Mouse (Mus musculus) heart, adult 9 months (tissue): ENCODE data around the gene Rps6kb1.
A peak's percentile ranks its signal among the peaks of the same experiment; 100 is the strongest.
"Not testable (repeated sequence)": the region's sequence is repeated elsewhere in the genome, so short reads cannot be mapped to it uniquely, and the experiment has no call there.

Experiments used
- DNase-seq, 2 experiments: peaks; one replicate each; pipeline ENCODE4 v3.0.0; 2022; ENCODE audit warnings: low spot score in 2 of 2

Rps6kb1 gene

DNA sequence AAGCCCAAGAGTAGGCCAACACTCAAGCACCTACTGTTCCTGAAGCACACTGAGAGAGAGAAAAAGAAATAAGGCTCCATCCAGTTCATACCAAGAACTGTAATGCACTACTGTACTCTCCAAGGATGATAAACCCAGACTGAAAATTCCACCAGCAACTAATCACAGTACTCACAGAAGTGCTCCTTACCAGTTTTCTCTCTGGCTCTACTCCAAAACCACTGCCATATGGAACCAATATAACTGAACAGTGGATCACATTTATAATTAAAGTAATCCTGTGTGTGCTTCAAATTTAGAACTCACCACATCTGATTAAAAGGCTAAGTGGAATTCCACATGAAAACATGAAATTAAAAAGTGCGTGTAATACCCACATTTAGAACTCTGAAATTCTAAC, 1.8 kb downstream of the Rps6kb1 start:
- DNase-seq = no peak

- no peak for DNase-seq
These were observed 4.1 kb downstream of the Rps6kb1 start for GRCm38 (mm10) chr11:86540476-86540845.

GRCm38 (mm10) chr11:86539716-86540475, 4.7 kb downstream of the Rps6kb1 start:
- DNase-seq = no peak

DNA sequence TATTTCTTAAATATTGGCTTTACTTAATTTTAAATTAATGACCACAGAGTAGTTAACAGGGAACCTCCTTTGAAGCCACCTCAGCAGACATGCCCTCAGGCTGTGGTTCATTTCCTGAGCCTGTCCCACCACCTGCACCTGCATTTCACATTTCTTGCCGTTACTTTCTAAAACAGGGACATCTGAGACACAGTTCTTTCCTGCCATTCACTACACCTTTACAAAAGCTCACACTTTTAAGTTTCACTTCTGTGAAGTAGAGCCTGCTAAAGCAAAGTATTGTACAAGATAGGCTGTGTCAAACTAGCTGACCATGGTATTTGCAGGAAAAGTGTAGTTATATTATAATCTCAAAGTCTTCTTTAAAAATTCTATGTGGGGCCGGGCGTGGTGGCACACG, 5.8 kb downstream of the Rps6kb1 start:
- no peak for DNase-seq

- no peak for DNase-seq
These were observed 10.2 kb downstream of the Rps6kb1 start for GRCm38 (mm10) chr11:86534201-86534910.

DNA sequence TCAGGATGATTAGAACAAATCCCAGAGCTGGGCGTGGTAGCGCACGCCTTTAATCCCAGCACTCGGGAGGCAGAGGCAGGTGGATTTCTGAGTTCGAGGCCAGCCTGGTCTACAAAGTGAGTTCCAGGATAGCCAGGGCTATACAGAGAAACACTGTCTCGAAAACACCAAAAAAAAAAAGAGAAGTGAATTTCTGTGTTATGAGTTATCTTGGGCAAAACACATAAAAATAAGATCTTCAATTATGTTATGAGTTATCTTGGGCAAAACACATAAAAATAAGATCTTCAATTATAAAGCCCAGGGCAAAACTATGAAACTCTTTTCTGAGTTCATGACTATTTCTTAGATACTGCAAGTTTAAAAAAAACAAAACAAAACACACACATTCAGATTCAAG, 11.3 kb downstream of the Rps6kb1 start:
- not testable (repeated sequence) for DNase-seq

DNA sequence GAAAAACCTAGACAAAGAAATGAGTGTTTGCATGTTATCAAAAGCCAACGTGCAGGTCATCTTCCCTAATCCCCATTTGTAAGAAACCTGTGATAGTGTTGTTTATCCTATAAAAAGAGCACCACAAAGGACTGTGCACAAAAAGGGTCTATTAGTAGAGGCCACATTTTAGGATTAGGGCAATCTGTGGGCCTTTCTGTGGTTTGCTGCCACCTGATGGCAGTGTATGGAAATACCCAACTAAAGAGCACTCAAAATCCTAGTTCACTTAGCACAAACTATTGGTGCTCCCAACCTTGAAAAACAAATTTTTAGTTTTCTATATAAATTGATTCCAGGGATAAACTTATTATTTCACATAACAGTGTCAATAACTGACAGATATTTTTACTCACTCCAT, 11.8 kb downstream of the Rps6kb1 start:
- DNase-seq = no peak

- no peak for DNase-seq
These were observed 17.1 kb downstream of the Rps6kb1 start for GRCm38 (mm10) chr11:86527528-86527927.

- no peak for DNase-seq
These were observed 24.9 kb downstream of the Rps6kb1 start for GRCm38 (mm10) chr11:86519751-86520150.

DNA sequence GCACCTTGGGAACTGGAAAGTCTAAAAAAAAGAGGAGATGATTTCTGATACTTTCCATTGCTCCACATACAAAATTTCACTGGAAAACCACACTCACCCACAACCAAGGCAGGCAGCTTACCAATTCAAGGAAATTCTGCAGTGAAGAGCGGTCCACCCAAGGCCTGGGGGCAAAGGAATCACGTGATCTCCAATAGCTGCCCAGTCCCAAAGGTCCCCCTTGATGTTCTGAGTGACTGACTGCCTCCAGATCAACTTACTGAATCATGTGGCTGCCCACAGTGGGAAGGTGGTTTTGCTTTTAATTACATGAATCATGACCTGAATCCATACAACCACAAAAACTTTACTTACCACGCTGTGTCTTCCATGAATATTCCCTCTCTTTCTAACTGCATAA, 27.4 kb downstream of the Rps6kb1 start:
- no peak for DNase-seq

DNA sequence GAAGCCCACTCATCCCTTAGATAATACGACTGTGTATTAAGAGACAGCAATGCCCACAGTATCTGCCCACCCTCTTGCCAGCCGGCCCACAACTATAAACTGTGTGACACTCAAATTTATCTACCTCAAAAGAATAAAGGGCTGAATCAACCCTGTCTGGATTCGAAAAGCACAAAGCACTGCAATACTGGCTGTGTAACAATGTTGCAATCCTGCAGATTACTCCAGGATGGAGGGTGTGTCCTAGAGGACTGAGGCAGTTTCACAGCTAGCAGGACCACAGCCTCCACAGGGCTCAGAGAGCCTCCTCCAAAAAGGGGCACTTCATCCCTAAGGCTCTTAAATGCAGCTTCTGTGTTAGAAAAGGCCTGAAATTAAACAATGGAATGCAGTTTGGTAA, 28.0 kb downstream of the Rps6kb1 start:
- no peak for DNase-seq

- no peak for DNase-seq
These were observed 36.6 kb downstream of the Rps6kb1 start for GRCm38 (mm10) chr11:86507991-86508390.

- no peak for DNase-seq
These were observed 37.3 kb downstream of the Rps6kb1 start for GRCm38 (mm10) chr11:86507334-86507733.

DNA sequence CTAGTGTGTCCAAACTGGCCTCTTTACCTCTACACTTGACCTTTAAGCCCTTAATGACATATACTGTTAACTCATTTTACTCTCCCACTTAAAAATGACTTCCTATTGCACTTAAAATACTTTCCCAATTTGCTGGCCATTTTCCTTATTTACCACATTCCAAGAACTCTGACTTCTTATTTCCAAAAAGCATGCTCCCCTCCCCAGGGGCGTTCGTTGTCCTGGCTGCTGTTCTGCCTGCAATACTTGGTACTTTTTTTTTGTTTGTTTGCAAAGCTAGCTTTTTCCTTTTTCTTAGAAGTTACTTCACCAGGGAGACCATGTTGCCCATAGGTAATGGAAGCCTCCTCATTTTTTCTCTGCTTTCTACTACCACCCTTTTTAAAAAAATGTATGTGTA, 41.5 kb downstream of the Rps6kb1 start:
- DNase-seq = no peak

DNA sequence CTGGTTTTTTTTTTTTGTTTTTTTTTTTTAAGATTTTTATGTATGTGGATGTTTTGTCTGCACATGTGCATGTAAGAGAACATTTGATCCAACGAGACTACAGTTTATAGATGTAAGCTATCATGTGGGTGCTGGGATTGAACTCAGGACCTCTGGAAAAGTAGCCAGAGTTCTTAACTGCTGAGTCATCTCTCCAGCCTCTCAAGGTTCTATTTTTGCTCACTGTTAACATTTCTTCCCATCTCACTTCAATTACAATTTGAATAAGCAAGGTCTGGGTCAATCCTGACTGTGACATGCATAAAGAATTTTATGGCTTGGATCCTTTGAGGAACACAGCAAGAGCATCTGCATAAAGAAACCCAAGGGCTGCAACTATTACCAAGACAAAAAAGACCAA, 43.8 kb downstream of the Rps6kb1 start:
- no peak for DNase-seq

GRCm38 (mm10) chr11:86497908-86498307, 46.7 kb downstream of the Rps6kb1 start:
- DNase-seq = no peak

DNA sequence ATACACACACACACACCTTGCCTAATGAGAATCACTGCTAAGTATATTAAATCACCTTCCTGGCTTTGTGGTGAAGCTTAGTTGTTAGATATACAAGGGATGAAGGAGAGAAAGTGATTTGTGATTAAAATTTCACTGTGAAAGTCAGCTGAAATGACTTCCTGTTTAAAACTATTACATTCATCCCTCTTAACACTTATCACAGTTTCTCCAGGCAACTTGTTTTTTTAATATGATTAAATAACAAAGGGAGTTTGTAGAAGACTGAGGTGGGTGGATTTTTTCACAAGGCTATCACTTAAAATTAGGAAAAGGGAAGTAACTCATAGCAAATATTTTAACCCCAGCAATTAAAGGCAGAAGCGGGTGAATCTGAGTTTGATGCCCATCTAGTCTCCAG, 47.2 kb downstream of the Rps6kb1 start:
- no peak for DNase-seq

DNA sequence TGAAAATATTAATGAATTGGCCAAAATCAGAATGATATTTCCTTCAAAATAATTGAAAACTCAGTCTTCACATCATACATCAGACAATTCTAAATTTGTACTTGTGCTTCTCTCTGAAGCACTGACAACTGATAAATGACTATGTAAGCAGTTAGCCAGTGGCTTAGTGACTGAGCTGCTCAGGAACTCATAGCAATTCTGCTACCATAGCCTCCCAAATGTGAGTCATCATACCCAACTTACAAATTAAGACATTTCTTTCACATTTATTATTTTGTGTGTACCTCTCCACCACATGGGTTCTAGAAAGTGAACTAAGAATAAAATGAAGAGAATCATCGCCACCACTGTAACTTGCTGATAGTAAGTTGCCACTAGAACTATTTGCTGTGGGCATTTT, 53.8 kb downstream of the Rps6kb1 start:
- DNase-seq = no peak

DNA sequence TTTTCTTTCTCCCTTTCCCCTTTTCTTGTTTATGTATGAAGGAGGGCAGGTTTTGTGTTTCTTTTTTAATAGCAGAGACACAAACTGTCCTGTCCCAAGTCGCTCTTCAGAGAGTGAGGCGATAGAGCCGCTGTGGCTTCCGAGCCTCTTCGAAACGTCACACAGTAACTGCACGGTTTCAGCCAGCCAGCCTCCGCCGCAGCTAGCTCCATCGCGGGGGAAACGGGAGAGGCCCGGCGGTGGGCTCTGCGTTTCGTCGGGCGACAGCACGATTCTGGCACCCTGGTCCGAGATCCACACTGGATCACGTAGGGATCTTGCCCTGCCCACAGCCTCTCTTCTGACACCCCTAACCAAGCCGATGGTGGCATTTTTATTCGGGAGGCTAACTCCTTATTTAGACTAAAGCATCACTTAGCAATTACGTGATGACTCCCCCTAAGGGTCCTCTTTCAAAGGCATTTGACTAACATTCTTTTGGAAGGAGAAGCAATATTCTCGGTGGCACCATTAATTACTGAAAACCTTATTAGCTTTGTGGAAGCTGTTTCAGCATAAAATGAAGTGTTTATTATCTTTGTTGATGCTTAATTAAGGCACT, 59.6 kb downstream of the Rps6kb1 start:
- peak in 1 of 2 experiments; percentile 48 for DNase-seq

GRCm38 (mm10) chr11:86484101-86484868, 60.3 kb downstream of the Rps6kb1 start, which contains the start of gene Rnft1:
Gene Rnft1 (plus strand): TSS chr11:86484657.
- peak; percentile 98 for DNase-seq

DNA sequence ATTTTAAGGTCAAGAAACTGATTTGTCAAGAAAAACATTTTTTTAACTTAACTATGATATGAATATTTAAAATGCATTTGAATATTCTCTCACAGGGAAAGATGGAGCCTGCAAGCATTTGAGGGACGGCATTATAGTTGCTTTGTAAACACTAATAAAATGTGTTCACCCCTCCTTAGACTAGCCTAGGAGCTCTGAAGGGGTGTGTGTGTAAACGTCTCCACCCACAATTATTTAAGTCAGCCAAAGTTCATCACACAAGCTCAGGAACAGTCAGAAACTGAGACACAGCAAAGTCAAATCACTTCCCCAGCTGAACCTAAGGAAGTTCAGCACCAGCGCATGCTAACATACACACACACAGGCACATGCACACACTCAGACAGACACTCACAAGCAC, 71.0 kb downstream of the Rps6kb1 start:
- no peak for DNase-seq

- DNase-seq = peak; percentile 25 to 36
These were observed 71.8 kb downstream of the Rps6kb1 start for GRCm38 (mm10) chr11:86472771-86473171.
